Mouse (Mus musculus) embryonic facial prominence, embryonic 11.5 days (tissue): ENCODE data around the gene Pdss1. TPM values are rescaled to one million over a fixed set of nuclear protein-coding genes. Genes with fewer than 3 reads are reported as not detected.
"Not testable (repeated sequence)": the region's sequence is repeated elsewhere in the genome, so short reads cannot be mapped to it uniquely, and the experiment has no call there.

Experiments used
- ATAC-seq: fragments of 200-750 bp; cut with Nextera tagmentation; replicated peaks from 2 replicates; pipeline ENCODE4 v1.8.0; 2017; ENCODE audit warnings: low read depth; ENCODE audit not compliant: insufficient number of reproducible peaks, low FRiP score, low TSS enrichment
- DNase-seq: peaks from one replicate; pipeline ENCODE4 v3.0.0-alpha.2; 2015; ENCODE audit warnings: low spot score
- H3K27ac ChIP-seq: fragments of 300-500 bp; sonication (generic); replicated peaks from 2 replicates; pipeline ENCODE4 v1.5.1; 2014; ENCODE audit warnings: mild to moderate bottlenecking, low read depth, low read length, control low read depth
- H3K27me3 ChIP-seq: fragments of 300-500 bp; sonication (generic); 2 replicates; pipeline ENCODE4 v1.6.1; 2014; ENCODE audit warnings: mild to moderate bottlenecking, low read length, moderate library complexity, mixed read lengths; ENCODE audit not compliant: control insufficient read depth, insufficient read depth
- H3K36me3 ChIP-seq: fragments of 300-500 bp; sonication (generic); replicated peaks from 2 replicates; pipeline ENCODE4 v1.6.1; 2014; ENCODE audit warnings: low read depth, mild to moderate bottlenecking, low read length, moderate library complexity, mixed read lengths; ENCODE audit not compliant: control insufficient read depth, insufficient read depth
- H3K4me1 ChIP-seq: fragments of 300-500 bp; sonication (generic); 2 replicates; pipeline ENCODE4 v1.6.1; 2014; ENCODE audit warnings: low read length, mixed read lengths; ENCODE audit not compliant: control insufficient read depth, insufficient read depth
- H3K4me2 ChIP-seq: fragments of 300-500 bp; sonication (generic); 2 replicates; pipeline ENCODE4 v1.6.1; 2014; ENCODE audit warnings: low read depth, mild to moderate bottlenecking, control low read depth, low read length, moderate library complexity
- H3K4me3 ChIP-seq: fragments of 300-500 bp; sonication (generic); 2 replicates; pipeline ENCODE4 v1.5.1; 2014; ENCODE audit warnings: low read depth, low read length, control low read depth
- H3K9ac ChIP-seq: fragments of 300-500 bp; sonication (generic); replicated peaks from 2 replicates; pipeline ENCODE4 v1.6.1; 2014; ENCODE audit warnings: mild to moderate bottlenecking, control low read depth, low read length
- H3K9me3 ChIP-seq: fragments of 300-500 bp; sonication (generic); replicated peaks from 2 replicates; pipeline ENCODE4 v1.6.1; 2016; ENCODE audit warnings: mild to moderate bottlenecking, low read length, inconsistent platforms, mixed read lengths; ENCODE audit not compliant: control insufficient read depth
- WGBS: fragments of 180-500 bp; shearing (Covaris S2); extraction: QIAGEN DNeasy Blood & Tissue Kit; methylation state at CpG from one replicate; pipeline ENCODE4 v1.1.7; 2014; 5-methylcytosine and 5-hydroxymethylcytosine counted together
- polyA plus RNA-seq: library from polyadenylated mRNA; unstranded; fragments of >200 nt; fragmentation: Nextera tagmentation; extraction: Ambion mirVana; gene quantifications from 2 replicates; pipeline ENCODE4 v1.2.1, GENCODE M21; 2014

The Pdss1 gene
- polyA plus RNA-seq, 1 experiment from 2014 or later, result 25.8 TPM

- not testable (repeated sequence) for H3K9ac ChIP-seq, H3K27ac ChIP-seq, H3K4me2 ChIP-seq, H3K9me3 ChIP-seq, H3K36me3 ChIP-seq, ATAC-seq, H3K4me1 ChIP-seq, H3K4me3 ChIP-seq, DNase-seq, H3K27me3 ChIP-seq
- 93% methylated on average over 2 of the region's 3 CpGs for WGBS
Measured at GRCm38 (mm10) chr2:22925911-22926310, 30.6 kb downstream of the Pdss1 start.

GRCm38 (mm10) chr2:22928259-22928658 lies 32.9 kb downstream of the Pdss1 start:
- H3K4me2 ChIP-seq, result no peak overlapping the region
- no peaks in the 10 kb centered on the region for H3K9me3 ChIP-seq
- no peak overlapping the region for H3K9ac ChIP-seq
- no peak overlapping the region for H3K4me3 ChIP-seq
- no peak overlapping the region for H3K27ac ChIP-seq
- H3K27me3 ChIP-seq, result no peaks in the 10 kb centered on the region
- WGBS, result 76% methylated on average over 2 of the region's 2 CpGs
- H3K36me3 ChIP-seq, result no peaks in the 10 kb centered on the region
- ATAC-seq (no peak), DNase-seq (no peak)
- no peaks in the 10 kb centered on the region for H3K4me1 ChIP-seq

GRCm38 (mm10) chr2:22933556-22933955 lies 38.2 kb downstream of the Pdss1 start:
- ATAC-seq, result no peak
- 87% methylated on average over 1 of the region's 1 CpGs for WGBS

GRCm38 (mm10) chr2:22949956-22950355 lies 54.6 kb downstream of the Pdss1 start:
- H3K27ac ChIP-seq, result no peak overlapping the region
- 50% methylated on average over 4 of the region's 4 CpGs for WGBS
- H3K9me3 ChIP-seq, result no peaks in the 10 kb centered on the region
- no peaks in the 10 kb centered on the region for H3K4me1 ChIP-seq
- H3K36me3 ChIP-seq, result no peaks in the 10 kb centered on the region
- H3K27me3 ChIP-seq, result no peaks in the 10 kb centered on the region
- H3K4me2 ChIP-seq, result no peak overlapping the region
- ATAC-seq (no peak), DNase-seq (no peak)
- H3K9ac ChIP-seq, result no peak overlapping the region
- no peak overlapping the region for H3K4me3 ChIP-seq

More at GRCm38 (mm10) chr2:22933556-22933955, 38.2 kb downstream of the Pdss1 start:
- Histone ChIP-seq H3K4me3 (no peak overlapping the region), H3K36me3 (no peaks in the 10 kb centered on the region), H3K9ac (no peak overlapping the region), H3K4me1 (no peaks in the 10 kb centered on the region), H3K9me3 (no peaks in the 10 kb centered on the region), H3K4me2 (no peak overlapping the region), H3K27me3 (no peaks in the 10 kb centered on the region), H3K27ac (no peak overlapping the region)
- no peak for DNase-seq

- DNase-seq (no peak), ATAC-seq (no peak)
- Histone ChIP-seq H3K4me3 (no peak overlapping the region), H3K27ac (no peak overlapping the region), H3K36me3 (no peaks in the 10 kb centered on the region), H3K4me2 (no peak overlapping the region), H3K9me3 (no peaks in the 10 kb centered on the region), H3K4me1 (no peaks in the 10 kb centered on the region), H3K9ac (no peak overlapping the region), H3K27me3 (no peaks in the 10 kb centered on the region)
- WGBS, result 93% methylated on average over 4 of the region's 4 CpGs
Measured at GRCm38 (mm10) chr2:22954278-22954677, 59.0 kb downstream of the Pdss1 start.

- Histone ChIP-seq H3K27ac (no peak overlapping the region), H3K4me2 (no peak overlapping the region), H3K27me3 (no peaks in the 10 kb centered on the region), H3K9me3 (no peaks in the 10 kb centered on the region), H3K4me3 (no peak overlapping the region), H3K36me3 (no peaks in the 10 kb centered on the region), H3K9ac (no peak overlapping the region), H3K4me1 (no peaks in the 10 kb centered on the region)
- 90% methylated on average over 5 of the region's 5 CpGs for WGBS
- DNase-seq, result no peak
- no peak for ATAC-seq
Measured at GRCm38 (mm10) chr2:22955914-22956313, 60.6 kb downstream of the Pdss1 start.

GRCm38 (mm10) chr2:22957415-22957814 lies 62.1 kb downstream of the Pdss1 start:
- no peak overlapping the region for H3K9ac ChIP-seq
- no peak overlapping the region for H3K4me2 ChIP-seq
- ATAC-seq (no peak), DNase-seq (no peak)
- H3K9me3 ChIP-seq, result no peaks in the 10 kb centered on the region
- H3K4me1 ChIP-seq, result no peaks in the 10 kb centered on the region
- no peaks in the 10 kb centered on the region for H3K27me3 ChIP-seq
- no peaks in the 10 kb centered on the region for H3K36me3 ChIP-seq
- H3K4me3 ChIP-seq, result no peak overlapping the region
- 81% methylated on average over 1 of the region's 1 CpGs for WGBS
- H3K27ac ChIP-seq, result no peak overlapping the region

- no peak for DNase-seq
- Histone ChIP-seq H3K4me3 (no peak overlapping the region), H3K27ac (no peak overlapping the region), H3K4me1 (no peaks in the 10 kb centered on the region), H3K27me3 (no peaks in the 10 kb centered on the region), H3K9ac (no peak overlapping the region), H3K36me3 (no peaks in the 10 kb centered on the region), H3K9me3 (no peaks in the 10 kb centered on the region), H3K4me2 (no peak overlapping the region)
- no peak for ATAC-seq
- WGBS, result 95% methylated on average over 2 of the region's 2 CpGs
Measured at GRCm38 (mm10) chr2:22961681-22962080, 66.4 kb downstream of the Pdss1 start.
